Mouse (Mus musculus) frontal cortex, postnatal 14 days (tissue): ENCODE data around the gene Crispld2.
A peak's percentile ranks its signal among the peaks of the same experiment; 100 is the strongest.

ENCODE experiments used
- DNase-seq, 2 experiments: peaks; one replicate each; pipeline ENCODE4 v3.0.0; 2022; ENCODE audit warnings: low spot score in 2 of 2

The Crispld2 gene

GRCm38 (mm10) chr8:120067936-120068668 is 75.9 kb downstream of the Crispld2 start:
- no peak for DNase-seq

GRCm38 (mm10) chr8:120071684-120072083 is 79.4 kb downstream of the Crispld2 start:
- DNase-seq: peak; percentile 57 to 82

DNA sequence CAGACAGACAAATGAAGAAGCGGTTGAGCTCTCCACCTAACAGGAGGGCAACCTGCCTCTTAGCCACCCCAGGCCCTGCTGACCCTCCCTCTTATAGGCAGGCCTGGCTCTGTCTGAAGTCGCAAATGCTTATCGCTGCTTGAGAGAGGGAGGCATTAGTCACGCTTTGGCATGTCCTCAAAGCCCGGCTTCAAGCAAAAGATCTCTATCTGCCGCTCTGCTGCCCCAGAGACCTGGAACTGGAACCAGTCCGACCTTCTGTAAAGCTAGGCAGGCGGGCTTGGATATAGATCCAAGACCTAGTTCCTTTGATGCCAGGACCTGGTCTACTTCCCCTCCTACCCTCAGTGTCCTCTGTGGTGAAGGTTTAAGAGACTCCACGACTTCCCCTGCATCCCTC is 80.0 kb downstream of the Crispld2 start:
- DNase-seq: no peak

DNA sequence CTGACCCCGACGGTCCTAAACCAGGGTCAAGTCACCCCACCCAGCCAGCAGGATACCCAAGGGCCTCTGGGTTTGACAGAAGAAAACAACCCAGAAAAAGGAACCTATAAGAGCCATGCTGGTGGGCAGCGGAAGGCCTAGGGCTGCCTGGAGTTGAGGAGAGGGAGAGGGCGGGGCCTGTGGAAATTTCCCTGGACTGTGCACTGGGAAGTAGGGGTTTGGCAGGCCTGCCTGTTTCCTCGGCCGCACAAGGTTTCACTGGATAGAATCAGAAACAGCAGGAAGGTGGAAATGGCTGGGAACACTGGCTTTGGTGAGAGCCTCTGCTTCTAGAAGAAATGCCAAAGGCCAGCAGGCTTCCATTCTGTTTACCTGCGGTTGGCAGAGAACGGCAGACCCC is 80.6 kb downstream of the Crispld2 start:
- DNase-seq: no peak

DNA sequence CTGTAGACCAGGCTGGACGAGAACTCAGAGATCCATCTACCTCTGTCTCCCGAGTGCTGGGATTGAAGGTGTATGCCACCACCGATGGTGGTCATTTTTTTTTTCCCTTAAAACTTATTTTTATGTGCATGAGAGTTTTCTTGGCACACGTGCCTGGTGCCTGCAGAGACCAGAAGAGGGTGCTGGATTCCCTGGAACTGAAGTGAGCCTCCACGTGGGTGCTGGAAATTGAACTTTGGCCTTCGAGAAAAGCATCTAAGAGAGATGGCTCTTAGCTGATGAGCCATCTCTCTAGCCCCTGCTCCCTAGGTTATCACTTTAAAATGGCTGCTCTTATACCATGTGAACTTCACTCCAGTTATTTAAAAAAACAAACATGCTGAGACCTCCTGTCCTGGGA is 82.3 kb downstream of the Crispld2 start:
- no peak for DNase-seq

DNA sequence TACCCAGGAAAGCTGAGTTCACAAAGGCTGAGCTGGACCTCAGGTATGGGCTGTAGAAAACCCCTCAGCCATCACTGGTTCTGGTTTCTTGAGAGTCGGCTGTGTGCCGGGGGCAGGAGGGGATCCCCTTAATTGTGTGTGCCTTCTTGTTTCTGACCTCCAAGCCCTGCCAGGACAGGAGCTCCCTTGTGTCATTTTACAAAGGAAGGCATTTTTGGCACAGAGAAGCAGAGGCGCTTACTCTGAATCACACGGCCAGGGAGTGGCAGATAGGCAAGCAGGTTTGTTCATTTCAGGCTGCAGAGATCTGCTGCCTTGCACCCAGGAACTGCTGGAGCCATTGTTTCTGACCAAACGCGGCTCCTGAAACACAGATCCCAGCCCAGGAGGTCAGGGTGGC is 83.1 kb downstream of the Crispld2 start:
- DNase-seq: no peak

GRCm38 (mm10) chr8:120078080-120078479 is 85.8 kb downstream of the Crispld2 start:
- peak; percentile 40 to 60 for DNase-seq

DNA sequence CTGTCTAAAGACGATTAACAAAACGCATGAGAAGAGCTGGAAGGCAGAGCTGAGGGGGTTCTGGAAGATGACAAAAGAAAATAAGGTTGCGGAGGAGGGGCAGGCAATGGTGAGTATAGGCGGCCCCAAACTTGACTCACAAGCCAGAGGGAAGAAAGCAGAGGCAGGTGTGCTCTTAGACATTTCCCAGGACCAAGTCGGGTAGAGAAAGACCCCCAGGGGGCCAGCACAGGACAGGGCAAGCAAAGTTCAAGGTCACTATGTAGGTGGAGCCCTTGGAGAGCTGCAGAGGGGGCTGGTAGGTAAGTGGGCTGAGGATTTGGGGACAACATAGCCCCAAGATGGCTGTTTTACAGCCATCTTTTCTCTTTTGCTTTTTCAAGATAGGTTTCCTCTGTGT is 87.1 kb downstream of the Crispld2 start:
- DNase-seq: no peak

GRCm38 (mm10) chr8:120083261-120083660 is 91.0 kb downstream of the Crispld2 start:
- DNase-seq: no peak

GRCm38 (mm10) chr8:120084783-120085182 is 92.5 kb downstream of the Crispld2 start:
- no peak for DNase-seq

DNA sequence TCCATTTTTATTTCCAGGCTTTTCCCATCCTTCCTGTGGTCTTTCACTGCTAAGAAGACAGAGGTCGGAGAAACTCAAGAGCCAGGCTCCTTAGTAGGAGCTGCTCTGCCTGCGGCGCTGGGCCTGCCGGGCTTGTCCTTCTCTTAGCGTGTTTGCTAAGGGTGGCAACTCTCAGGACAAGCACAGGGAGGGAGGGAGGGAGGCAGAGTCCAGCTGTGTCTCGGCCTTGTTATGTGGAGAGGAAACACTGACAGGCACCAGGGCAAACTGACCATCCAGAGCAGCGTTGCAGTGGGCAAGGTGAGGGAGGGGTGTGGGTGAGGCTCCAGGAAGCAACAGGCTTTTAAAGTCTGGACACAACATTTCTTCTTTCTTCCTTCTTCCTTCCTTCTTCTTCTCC is 97.3 kb downstream of the Crispld2 start:
- DNase-seq: no peak

GRCm38 (mm10) chr8:120091032-120091431 is 98.8 kb downstream of the Crispld2 start:
- no peak for DNase-seq

GRCm38 (mm10) chr8:120093103-120093502 is 100.9 kb downstream of the Crispld2 start:
- DNase-seq: no peak

- DNase-seq: no peak
Observed at GRCm38 (mm10) chr8:120094801-120095200, 102.6 kb downstream of the Crispld2 start.

- DNase-seq: no peak
Observed at GRCm38 (mm10) chr8:120096486-120096885, 104.2 kb downstream of the Crispld2 start.

DNA sequence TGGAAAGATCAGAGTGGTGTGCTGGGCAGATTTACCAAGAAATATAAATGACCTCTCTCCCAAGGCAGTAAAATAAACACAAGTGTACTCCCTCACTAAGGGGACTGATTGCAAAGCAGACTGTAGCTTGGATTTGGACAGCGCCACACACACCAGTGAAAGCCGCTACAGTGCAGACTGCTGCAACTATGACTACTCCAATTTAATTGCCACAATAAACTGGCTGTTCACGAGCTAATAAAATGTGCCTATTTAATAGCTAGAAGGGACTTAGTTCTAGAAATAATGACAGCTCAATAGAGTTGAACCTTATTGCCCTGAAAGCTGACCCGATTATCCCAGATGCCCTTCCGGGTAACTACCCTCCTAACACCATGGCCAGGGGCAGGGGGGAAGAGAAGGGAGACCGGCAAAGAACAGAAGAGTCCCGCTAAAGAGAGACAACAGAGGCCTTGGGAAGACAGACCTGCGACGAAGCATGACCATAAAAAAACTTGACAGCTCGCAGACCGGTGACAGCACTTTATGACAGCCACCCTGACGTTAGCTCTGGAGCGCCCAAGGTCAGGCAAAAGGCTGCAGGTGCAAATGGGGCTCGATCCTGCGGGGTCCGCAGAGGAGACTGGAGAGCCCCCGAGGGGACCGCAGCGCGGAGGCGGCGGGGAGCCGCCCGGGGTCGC is 108.3 kb downstream of the Crispld2 start:
- no peak for DNase-seq

DNA sequence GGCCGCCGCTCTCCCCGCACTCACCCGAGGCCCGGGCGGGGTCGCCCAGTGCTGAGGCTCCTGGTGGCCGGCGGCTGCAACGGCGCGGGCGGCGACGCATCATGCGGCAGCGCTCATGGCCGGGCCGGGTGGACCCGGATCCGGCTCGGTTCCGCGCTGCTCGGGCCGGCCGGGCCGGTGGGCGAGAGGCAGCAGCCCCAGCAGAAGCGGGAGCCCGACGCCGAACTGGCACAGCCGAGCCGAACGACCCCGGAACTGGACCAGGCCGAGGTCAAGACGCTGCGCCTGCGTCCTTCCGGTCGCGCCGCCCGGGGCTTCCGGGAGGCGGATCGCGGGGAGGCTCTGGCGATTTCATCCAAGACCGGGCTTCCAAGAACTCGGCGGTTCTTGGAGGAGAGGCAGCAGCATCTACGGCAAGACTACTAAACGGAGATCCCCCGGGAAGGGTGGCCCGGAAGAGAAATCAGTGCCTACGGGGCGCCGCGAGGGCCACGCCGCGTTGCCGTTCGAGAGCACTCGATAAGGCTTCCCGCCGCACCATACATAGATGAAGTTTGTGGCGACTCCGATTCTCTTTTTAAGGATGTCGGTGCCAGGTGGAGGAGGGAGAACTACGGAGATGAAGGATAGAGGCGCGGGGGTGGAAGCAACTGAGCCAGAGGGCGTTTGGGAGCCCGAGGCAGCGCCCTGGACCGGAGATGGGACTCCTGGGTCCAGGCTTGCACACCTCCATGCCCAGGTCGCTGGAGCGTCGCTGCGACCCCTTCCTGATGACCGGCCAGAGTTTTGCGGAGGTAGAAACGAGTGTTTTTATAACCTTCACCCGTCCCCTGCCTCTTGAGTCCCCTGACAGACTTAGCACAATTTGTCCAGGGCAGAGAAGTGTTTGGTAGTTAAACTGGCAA is 109.1 kb downstream of the Crispld2 start, which contains the start of gene Zdhhc7:
TSS of gene Zdhhc7 (minus strand) at position 415 of the 905 bp plus-strand sequence.
- DNase-seq: peak; percentile 74
